Mouse (Mus musculus) urinary bladder, postnatal 0 days (tissue): ENCODE data around the gene Rab1a. TPM values are rescaled to one million over a fixed set of nuclear protein-coding genes. Genes with fewer than 3 reads are reported as not detected.

Experiments
- polyA plus RNA-seq: library from polyadenylated mRNA; unstranded; fragments of >200 nt; fragmentation: Nextera tagmentation; extraction: Ambion mirVana; gene quantifications from 2 replicates; pipeline ENCODE4 v1.2.1, GENCODE M21; 2015

The Rab1a gene
- 235 and 297 TPM in 2 replicates for polyA plus RNA-seq

DNA sequence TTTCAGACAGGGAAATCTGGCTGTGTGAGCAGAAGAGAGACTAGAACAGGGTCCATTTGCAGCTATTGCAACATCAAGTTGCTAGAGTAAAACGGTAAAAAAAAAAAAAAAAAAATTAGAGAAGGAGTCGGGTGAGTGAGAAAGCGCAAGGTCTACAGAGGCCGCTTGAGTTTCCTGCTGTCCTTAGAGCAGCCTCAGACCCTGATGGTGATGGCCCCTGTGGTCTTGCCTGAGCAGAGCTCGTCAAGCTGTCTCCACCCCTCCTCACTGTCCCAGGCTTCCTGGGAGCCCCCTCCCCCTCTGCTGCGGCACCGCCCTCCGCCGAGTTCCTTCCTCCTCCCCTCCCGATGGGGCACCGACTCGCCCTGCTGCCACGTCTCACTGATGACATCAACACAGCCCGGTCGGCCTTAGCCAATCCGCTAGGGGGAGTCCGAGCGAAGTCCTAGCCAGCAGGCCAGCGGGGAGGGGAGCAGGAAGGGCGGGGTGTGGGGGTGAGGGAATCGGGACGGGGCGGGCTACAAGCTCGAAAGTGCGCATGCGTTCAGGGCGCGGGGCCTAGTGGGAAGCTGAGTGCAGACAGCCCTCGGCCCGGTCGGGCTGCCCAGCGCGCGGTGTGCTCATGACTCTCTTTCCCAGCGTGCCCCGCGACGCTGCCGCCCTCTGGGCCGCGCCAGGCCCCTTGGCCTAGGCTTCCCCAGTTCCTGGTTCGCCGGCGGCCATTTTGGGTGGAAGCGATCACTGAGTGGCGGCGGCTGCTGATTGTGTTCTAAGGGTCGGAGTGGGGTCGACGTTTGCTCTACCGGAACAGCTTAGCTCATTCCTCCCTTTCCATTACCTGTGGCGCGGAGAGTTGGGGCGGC, at the start of gene Rab1a:
TSS of gene Rab1a (plus strand) at position 720 of the 863 bp plus-strand sequence.

DNA sequence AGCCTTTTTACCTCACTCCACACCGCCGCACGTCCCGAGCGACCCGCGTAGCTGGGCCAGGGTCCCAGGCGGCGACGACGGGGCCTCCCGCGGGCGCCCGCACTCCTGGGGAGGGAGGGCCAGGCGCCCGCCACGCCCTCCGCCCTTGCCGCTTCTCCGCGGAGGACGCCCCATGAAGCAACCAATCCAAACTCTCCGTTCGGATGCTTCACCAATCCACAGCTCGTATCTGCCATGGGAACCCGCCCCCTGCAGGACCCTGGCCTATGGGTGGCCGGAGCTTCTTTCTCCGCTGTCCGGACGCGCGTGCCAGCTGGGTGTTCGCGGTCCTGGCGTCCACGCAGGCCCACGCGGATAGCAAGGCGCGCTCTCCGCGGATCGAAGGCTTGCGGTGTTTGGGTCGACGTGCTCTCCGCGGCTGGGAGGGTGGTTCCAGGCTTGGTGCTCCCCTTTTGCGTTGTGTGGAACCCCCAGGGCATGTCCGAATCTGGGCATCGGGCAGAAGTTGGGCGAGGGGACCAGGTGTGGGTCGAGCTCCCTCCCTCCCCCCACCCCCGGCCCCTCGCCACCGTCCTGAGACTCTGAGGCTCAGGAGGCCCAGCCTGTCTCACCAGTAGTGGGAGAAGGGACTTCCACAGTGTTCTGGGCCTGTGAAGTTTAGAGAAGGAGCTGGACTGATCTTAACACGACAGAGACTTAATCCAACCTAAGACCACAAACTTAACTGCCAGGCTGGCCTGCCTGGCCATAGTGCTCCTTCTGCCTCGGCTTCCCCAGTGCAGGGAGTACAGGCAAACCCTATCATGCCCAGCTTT, 48.3 kb downstream of the Rab1a start, which contains the start of gene Cep68:
TSS of gene Cep68 (minus strand) at position 134 of the 815 bp plus-strand sequence.

Other genes with a start within 250 kb of the Rab1a start
- 86.2 and 100 TPM in 2 replicates for gene Actr2, start 88.5 kb upstream of the Rab1a start, polyA plus RNA-seq
- 12.9 and 13.7 TPM in 2 replicates for gene Cep68, start 48.0 kb downstream of the Rab1a start, polyA plus RNA-seq
- 7.8 and 10.5 TPM in 2 replicates for gene Slc1a4, start 131.3 kb downstream of the Rab1a start, polyA plus RNA-seq